Mouse (Mus musculus) testis, postnatal 10 days (tissue): ENCODE data around the gene Gng8.

ENCODE experiments used
- DNase-seq: peaks from one replicate; pipeline ENCODE4 v3.0.0; 2021; ENCODE audit warnings: low spot score

Gene Gng8

GRCm38 (mm10) chr7:16891641-16892351, at the start of gene Gng8:
Gene Gng8 (plus strand): TSS chr7:16891786.
- DNase-seq: peak; percentile 92

- peak; percentile 93 for DNase-seq
Measured at GRCm38 (mm10) chr7:16842645-16843063, 48.9 kb upstream of the Gng8 start, which contains the start of gene Prkd2. Gene Prkd2 (plus strand): TSS chr7:16842902.

- DNase-seq: peak; percentile 46
Measured at GRCm38 (mm10) chr7:16843441-16844171, 48.0 kb upstream of the Gng8 start.

- DNase-seq: peak; percentile 37
Measured at GRCm38 (mm10) chr7:16844696-16845071, 46.9 kb upstream of the Gng8 start.

- peak; percentile 43 for DNase-seq
Measured at GRCm38 (mm10) chr7:16845072-16845819, 46.3 kb upstream of the Gng8 start.

GRCm38 (mm10) chr7:16845820-16846167, 45.8 kb upstream of the Gng8 start:
- no peak for DNase-seq

- no peak for DNase-seq
Measured at GRCm38 (mm10) chr7:16846775-16847174, 44.8 kb upstream of the Gng8 start.

- no peak for DNase-seq
Measured at GRCm38 (mm10) chr7:16847507-16847906, 44.1 kb upstream of the Gng8 start.

GRCm38 (mm10) chr7:16848579-16848978, 43.0 kb upstream of the Gng8 start:
- DNase-seq: peak; percentile 81

- DNase-seq: no peak
Measured at GRCm38 (mm10) chr7:16851636-16852035, 40.0 kb upstream of the Gng8 start.

GRCm38 (mm10) chr7:16853302-16853831, 38.2 kb upstream of the Gng8 start:
- peak; percentile 78 for DNase-seq

- DNase-seq: peak; percentile 69
Measured at GRCm38 (mm10) chr7:16858336-16858735, 33.2 kb upstream of the Gng8 start.

- DNase-seq: peak; percentile 74
Measured at GRCm38 (mm10) chr7:16859902-16860651, 31.5 kb upstream of the Gng8 start.

GRCm38 (mm10) chr7:16867488-16867887, 24.1 kb upstream of the Gng8 start:
- no peak for DNase-seq

- no peak for DNase-seq
Measured at GRCm38 (mm10) chr7:16869497-16869896, 22.1 kb upstream of the Gng8 start.

- no peak for DNase-seq
Measured at GRCm38 (mm10) chr7:16871600-16871999, 20.0 kb upstream of the Gng8 start.

- DNase-seq: no peak
Measured at GRCm38 (mm10) chr7:16872478-16872877, 19.1 kb upstream of the Gng8 start.

GRCm38 (mm10) chr7:16873392-16873791, 18.2 kb upstream of the Gng8 start:
- DNase-seq: no peak

- peak; percentile 88 for DNase-seq
Measured at GRCm38 (mm10) chr7:16874190-16874589, 17.4 kb upstream of the Gng8 start.

GRCm38 (mm10) chr7:16874756-16875309, 16.8 kb upstream of the Gng8 start:
- peak; percentile 100 for DNase-seq

GRCm38 (mm10) chr7:16875310-16875325, 16.5 kb upstream of the Gng8 start, which contains the start of gene Dact3:
Gene Dact3 (plus strand): TSS chr7:16875317.
- DNase-seq: no peak

- no peak for DNase-seq
Measured at GRCm38 (mm10) chr7:16875326-16875725, 16.3 kb upstream of the Gng8 start.
